Mouse (Mus musculus): Measurements from ENCODE around the gene Ier5. TPM values are rescaled to one million over a fixed set of nuclear protein-coding genes. Genes with fewer than 3 reads are reported as not detected.

The Ier5 gene
- polyA plus RNA-seq (2014; fragmentation: Illumina TruSeq; extraction: RNeasy Lipid Tissue Mini Kit (QIAGEN cat#74804); ENCODE audit: low read depth, low replicate concordance): 10.5 TPM

DNA sequence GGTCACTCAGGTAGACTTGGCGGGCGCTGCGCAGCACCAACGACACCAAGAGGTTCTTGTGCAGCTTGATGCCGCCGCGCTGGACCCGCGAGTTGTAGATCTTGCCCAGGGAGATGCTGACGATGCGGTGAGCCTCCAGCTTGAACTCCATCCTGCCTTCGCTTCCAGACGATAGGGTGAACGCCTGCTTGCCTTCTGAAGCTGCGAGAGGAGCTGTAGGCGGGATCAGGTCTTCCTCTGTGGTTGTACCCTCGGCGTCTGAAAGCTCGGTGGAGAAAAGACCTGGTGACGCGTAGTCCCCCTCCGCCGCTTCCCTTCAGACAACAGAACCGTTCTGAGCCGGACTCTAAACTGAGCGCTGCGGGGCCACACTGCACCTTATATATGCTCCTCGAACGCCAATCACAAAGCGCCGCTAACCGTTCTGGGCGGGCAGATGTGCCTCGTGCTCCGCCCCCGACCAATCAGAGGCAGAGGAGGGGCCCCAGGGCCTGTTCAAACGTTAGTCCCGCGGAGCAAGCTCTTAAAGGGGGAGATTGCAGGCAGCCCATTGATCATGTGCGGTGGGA lies at the start of gene Ier5:
TSS of gene Ier5 (minus strand) at position 357 of the 569 bp plus-strand sequence.

DNA sequence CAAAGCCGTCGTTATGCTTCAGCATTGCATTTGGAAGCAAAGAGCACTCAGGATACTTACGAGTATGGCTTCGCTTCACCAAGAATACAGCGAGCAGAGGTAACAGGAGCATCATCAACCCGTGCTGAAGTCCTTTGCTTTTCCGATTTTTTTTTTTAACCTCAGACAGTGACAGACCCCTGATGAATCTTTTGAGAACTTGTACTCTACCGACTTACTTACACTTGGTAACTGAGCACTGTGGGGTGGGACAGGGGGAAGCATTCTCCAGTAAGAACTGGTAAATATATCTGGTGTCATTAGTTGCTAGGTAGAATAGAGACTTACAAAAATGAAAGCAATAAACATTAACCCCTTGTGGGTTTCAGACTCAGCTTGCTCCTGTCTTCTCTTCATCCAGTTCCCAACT lies 47.1 kb upstream of the Ier5 start, which contains the start of gene Mr1:
TSS of gene Mr1 (minus strand) at position 243 of the 409 bp plus-strand sequence.

Other genes with a start within 250 kb of the Ier5 start
- 0.12 TPM for gene Cacna1e, start 215.1 kb downstream of the Ier5 start, polyA plus RNA-seq (2014; fragmentation: Illumina TruSeq; extraction: RNeasy Lipid Tissue Mini Kit (QIAGEN cat#74804); ENCODE audit: low read depth, low replicate concordance)
- 22.1 TPM for gene Mr1, start 47.2 kb upstream of the Ier5 start, polyA plus RNA-seq (2014; fragmentation: Illumina TruSeq; extraction: RNeasy Lipid Tissue Mini Kit (QIAGEN cat#74804); ENCODE audit: low read depth, low replicate concordance)
- 10.5 TPM for gene Stx6, start 59.1 kb upstream of the Ier5 start, polyA plus RNA-seq (2014; fragmentation: Illumina TruSeq; extraction: RNeasy Lipid Tissue Mini Kit (QIAGEN cat#74804); ENCODE audit: low read depth, low replicate concordance)
- gene BC034090, start 144.8 kb upstream of the Ier5 start, polyA plus RNA-seq (2014; fragmentation: Illumina TruSeq; extraction: RNeasy Lipid Tissue Mini Kit (QIAGEN cat#74804); ENCODE audit: low read depth, low replicate concordance): 13.5 TPM

Measured in kidney, adult 10 weeks (tissue).